Mouse (Mus musculus) erythroblast, adult 5-6 weeks (primary cell): ENCODE results near the gene Flrt2. TPM values are rescaled to one million over a fixed set of nuclear protein-coding genes. Genes with fewer than 3 reads are reported as not detected.
"Not testable (repeated sequence)": the region's sequence is repeated elsewhere in the genome, so short reads cannot be mapped to it uniquely, and the experiment has no call there.

Experiments
- ATAC-seq: replicated peaks from 2 replicates; pipeline ENCODE4 v1.8.0; 2016; ENCODE audit warnings: moderate number of reproducible peaks, mild to moderate bottlenecking, moderate TSS enrichment, inconsistent platforms; ENCODE audit not compliant: poor library complexity, low FRiP score, severe bottlenecking
- total RNA-seq, 2 experiments: library from RNA; stranded (forward) in 1 of 2; stranded (reverse) in 1 of 2; fragments of 150-400 nt in 1 of 2; fragments of 200-764, 138-1000 nt in 1 of 2; gene quantifications; 2 replicates each; pipeline versions ENCODE4 v1.2.3 to v1.2.4; 2015 to 2017; ENCODE audit warnings: low replicate concordance in 2 of 2

Flrt2 gene
- total RNA-seq (2015; ENCODE audit: low replicate concordance) (not detected in 2 replicates), total RNA-seq (2017; ENCODE audit: low replicate concordance) (0.14 TPM in 1 of 2 replicates, not detected in the other)

- no peak for ATAC-seq
Observed at GRCm38 (mm10) chr12:95691961-95692767, at the start of gene Flrt2. Flrt2 (plus strand) TSS chr12:95692226.

- ATAC-seq: no peak
Observed at GRCm38 (mm10) chr12:95642226-95642625, 49.8 kb upstream of the Flrt2 start.

GRCm38 (mm10) chr12:95647179-95647578, 44.8 kb upstream of the Flrt2 start:
- not testable (repeated sequence) for ATAC-seq

- no peak for ATAC-seq
Observed at GRCm38 (mm10) chr12:95652172-95653156, 39.6 kb upstream of the Flrt2 start.

- ATAC-seq: no peak
Observed at GRCm38 (mm10) chr12:95656594-95656993, 35.4 kb upstream of the Flrt2 start.

GRCm38 (mm10) chr12:95667296-95667695, 24.7 kb upstream of the Flrt2 start:
- ATAC-seq: no peak

GRCm38 (mm10) chr12:95675711-95676110, 16.3 kb upstream of the Flrt2 start:
- no peak for ATAC-seq

- no peak for ATAC-seq
Observed at GRCm38 (mm10) chr12:95690819-95691218, 1.2 kb upstream of the Flrt2 start.

GRCm38 (mm10) chr12:95692948-95693650, 1.1 kb downstream of the Flrt2 start:
- no peak for ATAC-seq

- no peak for ATAC-seq
Observed at GRCm38 (mm10) chr12:95693651-95694471, 1.8 kb downstream of the Flrt2 start.

GRCm38 (mm10) chr12:95694507-95694906, 2.5 kb downstream of the Flrt2 start:
- ATAC-seq: no peak

- ATAC-seq: no peak
Observed at GRCm38 (mm10) chr12:95694991-95695833, 3.2 kb downstream of the Flrt2 start.

- ATAC-seq: no peak
Observed at GRCm38 (mm10) chr12:95695834-95696521, 4.0 kb downstream of the Flrt2 start.

GRCm38 (mm10) chr12:95696522-95697025, 4.5 kb downstream of the Flrt2 start:
- no peak for ATAC-seq

- no peak for ATAC-seq
Observed at GRCm38 (mm10) chr12:95698556-95698955, 6.5 kb downstream of the Flrt2 start.

- ATAC-seq: no peak
Observed at GRCm38 (mm10) chr12:95700746-95701145, 8.7 kb downstream of the Flrt2 start.

GRCm38 (mm10) chr12:95701580-95701979, 9.6 kb downstream of the Flrt2 start:
- no peak for ATAC-seq
